Mouse (Mus musculus) midbrain, embryonic 15.5 days (tissue): ENCODE data around the gene Adm. TPM values are rescaled to one million over a fixed set of nuclear protein-coding genes. Genes with fewer than 3 reads are reported as not detected.

Experiments used
- polyA plus RNA-seq: library from polyadenylated mRNA; unstranded; fragments of >200 nt; fragmentation: Nextera tagmentation; extraction: Ambion mirVana; gene quantifications from 2 replicates; pipeline ENCODE4 v1.2.1, GENCODE M21; 2015

The Adm gene
- polyA plus RNA-seq, 1 experiment from 2014 or later = 4.8 TPM

Other genes starting within 250 kb of the Adm start
- 63.9 and 69.6 TPM in 2 replicates for gene Sbf2, start 12.7 kb upstream of the Adm start, polyA plus RNA-seq
- gene Ampd3, start 140.5 kb downstream of the Adm start, polyA plus RNA-seq = 9.7 and 10.1 TPM in 2 replicates
- gene Rnf141, start 216.8 kb downstream of the Adm start, polyA plus RNA-seq = 30.7 and 35.5 TPM in 2 replicates
- 6.9 and 7.0 TPM in 2 replicates for gene Lyve1, start 235.6 kb downstream of the Adm start, polyA plus RNA-seq